Mouse (Mus musculus) monocyte, adult 5-6 weeks (primary cell): ENCODE data around the gene Casp3. TPM values are rescaled to one million over a fixed set of nuclear protein-coding genes. Genes with fewer than 3 reads are reported as not detected.

ENCODE experiments used
- ATAC-seq: fragments of 153-309, 156-312 bp; replicated peaks from 2 replicates; pipeline ENCODE4 v1.8.0; 2017; ENCODE audit warnings: mild to moderate bottlenecking; ENCODE audit not compliant: low TSS enrichment, insufficient number of reproducible peaks, severe bottlenecking, poor library complexity, low FRiP score
- total RNA-seq: library from RNA; stranded (forward); fragments of 200-1000, 200-491, 200-594 nt; gene quantifications from 3 replicates; pipeline ENCODE4 v1.2.3, GENCODE M21; 2017

The Casp3 gene
- total RNA-seq, 1 experiment from 2014 or later, result 163 TPM

GRCm38 (mm10) chr8:46599314-46599904 lies 17.7 kb upstream of the Casp3 start:
- ATAC-seq, result no peak

GRCm38 (mm10) chr8:46600959-46601707 lies 16.0 kb upstream of the Casp3 start:
- no peak for ATAC-seq

GRCm38 (mm10) chr8:46603587-46603986 lies 13.5 kb upstream of the Casp3 start:
- no peak for ATAC-seq

- ATAC-seq, result no peak
Measured at GRCm38 (mm10) chr8:46606930-46607329, 10.2 kb upstream of the Casp3 start.

GRCm38 (mm10) chr8:46611557-46611956 lies 5.5 kb upstream of the Casp3 start:
- ATAC-seq, result no peak

GRCm38 (mm10) chr8:46612913-46613312 lies 4.2 kb upstream of the Casp3 start:
- ATAC-seq, result no peak

- no peak for ATAC-seq
Measured at GRCm38 (mm10) chr8:46613377-46613776, 3.7 kb upstream of the Casp3 start.

- ATAC-seq, result no peak
Measured at GRCm38 (mm10) chr8:46615936-46616335, 1.2 kb upstream of the Casp3 start.

GRCm38 (mm10) chr8:46617690-46618620 lies 864 bp downstream of the Casp3 start:
- peak; percentile 46 for ATAC-seq

GRCm38 (mm10) chr8:46618639-46619320 lies 1.7 kb downstream of the Casp3 start:
- no peak for ATAC-seq

GRCm38 (mm10) chr8:46622446-46623270 lies 5.6 kb downstream of the Casp3 start:
- ATAC-seq, result no peak

GRCm38 (mm10) chr8:46625166-46625565 lies 8.1 kb downstream of the Casp3 start:
- 0 out of 2 replicates have a peak, but pooled peaks have one; percentile 30 for ATAC-seq

- no peak for ATAC-seq
Measured at GRCm38 (mm10) chr8:46626642-46627041, 9.6 kb downstream of the Casp3 start.

- 0 out of 2 replicates have a peak, but pooled peaks have one; percentile 48 for ATAC-seq
Measured at GRCm38 (mm10) chr8:46627881-46628280, 10.8 kb downstream of the Casp3 start.

GRCm38 (mm10) chr8:46628645-46629044 lies 11.6 kb downstream of the Casp3 start:
- no peak for ATAC-seq

GRCm38 (mm10) chr8:46630422-46630821 lies 13.3 kb downstream of the Casp3 start:
- no peak for ATAC-seq

- no peak for ATAC-seq
Measured at GRCm38 (mm10) chr8:46630932-46631331, 13.8 kb downstream of the Casp3 start.

GRCm38 (mm10) chr8:46639010-46639571 lies 22.0 kb downstream of the Casp3 start:
- ATAC-seq, result no peak; the same call in 1 of the 2 replicates
